Mouse (Mus musculus): ENCODE results near the gene Fbxo40. TPM values are rescaled to one million over a fixed set of nuclear protein-coding genes. Genes with fewer than 3 reads are reported as not detected.
A peak's percentile ranks its signal among the peaks of the same experiment; 100 is the strongest.

The Fbxo40 gene
- polyA plus RNA-seq, 1 experiment, result 0.19 TPM

- peaks cover 66% of the 10 kb centered on the region for H3K4me1 ChIP-seq (ENCODE audit: control insufficient read depth, insufficient read depth, low read length)
- H3K27ac ChIP-seq (ENCODE audit: insufficient read depth, low read depth, low read length), result peak within 1 kb of the TSS; percentile 85
- H3K4me3 ChIP-seq (ENCODE audit: insufficient read depth, low read length), result peak within 1 kb of the TSS; percentile 65
- no peak for TF ChIP-seq POLR2A (IDR thresholded peaks at IDR 0.05; ENCODE audit: borderline replicate concordance, low read depth, low read length)
- TF ChIP-seq CTCF (IDR thresholded peaks at IDR 0.05; ENCODE audit: low read depth, low read length), result no peak
Measured at GRCm38 (mm10) chr16:36934841-36935620, 55.2 kb downstream of the Fbxo40 start, which contains the start of gene Hcls1. Gene Hcls1, plus strand, starts transcription at chr16:36934983.

- H3K4me1 ChIP-seq (ENCODE audit: control insufficient read depth, insufficient read depth, low read length), result peaks cover 67% of the 10 kb centered on the region
- TF ChIP-seq POLR2A (IDR thresholded peaks at IDR 0.05; ENCODE audit: borderline replicate concordance, low read depth, low read length) (no peak), CTCF (IDR thresholded peaks at IDR 0.05; ENCODE audit: low read depth, low read length) (no peak)
- peak overlapping the region; percentile 85 for H3K27ac ChIP-seq (ENCODE audit: insufficient read depth, low read depth, low read length)
- H3K4me3 ChIP-seq (ENCODE audit: insufficient read depth, low read length), result peak overlapping the region; percentile 25
Measured at GRCm38 (mm10) chr16:36934131-36934840, 56.0 kb downstream of the Fbxo40 start.

GRCm38 (mm10) chr16:36932546-36932945, 57.7 kb downstream of the Fbxo40 start:
- Histone ChIP-seq H3K4me3 (ENCODE audit: insufficient read depth, low read length) (no peak overlapping the region), H3K4me1 (ENCODE audit: control insufficient read depth, insufficient read depth, low read length) (peaks cover 56% of the 10 kb centered on the region), H3K27ac (ENCODE audit: insufficient read depth, low read depth, low read length) (no peak overlapping the region)
- no peak for TF ChIP-seq CTCF (IDR thresholded peaks at IDR 0.05; ENCODE audit: low read depth, low read length)
- TF ChIP-seq POLR2A (IDR thresholded peaks at IDR 0.05; ENCODE audit: borderline replicate concordance, low read depth, low read length), result no peak

- TF ChIP-seq POLR2A (IDR thresholded peaks at IDR 0.05; ENCODE audit: borderline replicate concordance, low read depth, low read length) (no peak), CTCF (IDR thresholded peaks at IDR 0.05; ENCODE audit: low read depth, low read length) (no peak)
- peaks cover 51% of the 10 kb centered on the region for H3K4me1 ChIP-seq (ENCODE audit: control insufficient read depth, insufficient read depth, low read length)
- peak overlapping the region; percentile 63 for H3K27ac ChIP-seq (ENCODE audit: insufficient read depth, low read depth, low read length)
- H3K4me3 ChIP-seq (ENCODE audit: insufficient read depth, low read length), result no peak overlapping the region
Measured at GRCm38 (mm10) chr16:36931976-36932375, 58.3 kb downstream of the Fbxo40 start.

GRCm38 (mm10) chr16:36931381-36931780, 58.9 kb downstream of the Fbxo40 start:
- no peak overlapping the region for H3K4me3 ChIP-seq (ENCODE audit: insufficient read depth, low read length)
- no peak for TF ChIP-seq POLR2A (IDR thresholded peaks at IDR 0.05; ENCODE audit: borderline replicate concordance, low read depth, low read length)
- no peak for TF ChIP-seq CTCF (IDR thresholded peaks at IDR 0.05; ENCODE audit: low read depth, low read length)
- H3K4me1 ChIP-seq (ENCODE audit: control insufficient read depth, insufficient read depth, low read length), result peaks cover 47% of the 10 kb centered on the region
- peak overlapping the region; percentile 63 for H3K27ac ChIP-seq (ENCODE audit: insufficient read depth, low read depth, low read length)

GRCm38 (mm10) chr16:36930231-36931136, 59.8 kb downstream of the Fbxo40 start:
- Histone ChIP-seq H3K4me3 (ENCODE audit: insufficient read depth, low read length) (no peak overlapping the region), H3K27ac (ENCODE audit: insufficient read depth, low read depth, low read length) (peak overlapping the region; percentile 63), H3K4me1 (ENCODE audit: control insufficient read depth, insufficient read depth, low read length) (peaks cover 43% of the 10 kb centered on the region)
- TF ChIP-seq CTCF (IDR thresholded peaks at IDR 0.05; ENCODE audit: low read depth, low read length), result no peak
- no peak for TF ChIP-seq POLR2A (IDR thresholded peaks at IDR 0.05; ENCODE audit: borderline replicate concordance, low read depth, low read length)

- no peak overlapping the region for H3K4me3 ChIP-seq (ENCODE audit: insufficient read depth, low read length)
- peaks cover 40% of the 10 kb centered on the region for H3K4me1 ChIP-seq (ENCODE audit: control insufficient read depth, insufficient read depth, low read length)
- H3K27ac ChIP-seq (ENCODE audit: insufficient read depth, low read depth, low read length), result no peak overlapping the region
- TF ChIP-seq POLR2A (IDR thresholded peaks at IDR 0.05; ENCODE audit: borderline replicate concordance, low read depth, low read length) (no peak), CTCF (IDR thresholded peaks at IDR 0.05; ENCODE audit: low read depth, low read length) (no peak)
Measured at GRCm38 (mm10) chr16:36929216-36929615, 61.1 kb downstream of the Fbxo40 start.

GRCm38 (mm10) chr16:36928106-36928500, 62.2 kb downstream of the Fbxo40 start:
- H3K4me3 ChIP-seq (ENCODE audit: insufficient read depth, low read length), result no peak overlapping the region

GRCm38 (mm10) chr16:36927495-36928105, 62.7 kb downstream of the Fbxo40 start:
- Histone ChIP-seq H3K27ac (ENCODE audit: insufficient read depth, low read depth, low read length) (no peak overlapping the region), H3K4me1 (ENCODE audit: control insufficient read depth, insufficient read depth, low read length) (peaks cover 27% of the 10 kb centered on the region), H3K4me3 (ENCODE audit: insufficient read depth, low read length) (no peak overlapping the region)
- TF ChIP-seq POLR2A (IDR thresholded peaks at IDR 0.05; ENCODE audit: borderline replicate concordance, low read depth, low read length) (no peak), CTCF (IDR thresholded peaks at IDR 0.05; ENCODE audit: low read depth, low read length) (no peak)

More at GRCm38 (mm10) chr16:36928106-36928500, 62.2 kb downstream of the Fbxo40 start:
- TF ChIP-seq POLR2A (IDR thresholded peaks at IDR 0.05; ENCODE audit: borderline replicate concordance, low read depth, low read length) (no peak), CTCF (IDR thresholded peaks at IDR 0.05; ENCODE audit: low read depth, low read length) (no peak)
- no peak overlapping the region for H3K27ac ChIP-seq (ENCODE audit: insufficient read depth, low read depth, low read length)
- peaks cover 28% of the 10 kb centered on the region for H3K4me1 ChIP-seq (ENCODE audit: control insufficient read depth, insufficient read depth, low read length)

All from bone marrow macrophage, adult 2 months (primary cell).